Mouse (Mus musculus) E14TG2a.4 (cell line): ENCODE measurements at regions not wholly inside any gene's neighbourhood (a gene's known extent, or its start where the extent isn't known, plus 50 kb on each side); places are given as distances from the start of the nearest gene placed in this dataset.

Source experiments
- CTCF ChIP-seq: conservative IDR thresholded peaks from 2 replicates; pipeline ENCODE4 v1.5.1; 2014; ENCODE audit warnings: low read length
- NANOG ChIP-seq: IDR thresholded peaks from 2 replicates; pipeline ENCODE4 v1.6.1; 2014; ENCODE audit warnings: borderline replicate concordance, low read length, mixed read lengths

GRCm38 (mm10) chr6:141059250-141059916 is 189.7 kb upstream of the Pde3a start:
- TF ChIP-seq NANOG (no peak), CTCF (no peak)
